ENCODE assay signal across 13 mouse cellular contexts in the genomic region with DNA sequence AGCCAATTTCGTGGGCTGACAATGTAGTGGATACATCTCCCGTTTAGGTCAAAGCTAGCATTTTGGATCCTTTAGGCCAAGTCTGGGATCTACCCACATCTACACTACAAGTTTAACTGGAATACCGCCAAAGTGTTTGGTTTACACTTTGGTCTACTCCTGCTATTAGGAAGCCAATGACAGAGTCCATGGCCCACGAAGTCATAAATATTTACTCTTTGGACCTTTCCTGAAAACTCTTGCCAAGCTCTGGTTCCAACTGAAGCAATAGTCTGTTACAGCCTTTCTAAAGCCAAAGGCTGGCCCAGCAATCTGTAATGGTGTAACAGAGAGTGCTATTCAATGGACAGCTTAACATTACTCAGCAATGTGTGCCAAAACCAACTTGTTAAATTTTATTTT.
A peak's percentile ranks its signal among the peaks of the same experiment; 100 is the strongest.
DNase-seq lines count a peak whose midpoint lies in the region; ATAC-seq lines count a peak whose summit lies in the region.
"Had no signal": no experiment of that assay in that cellular context is flagged by ENCODE, and none has a peak within 500 bp of the region (broad histone marks: within the 10 kb centered on the region; RNA-seq: fewer than 3 reads in every experiment).

No protein-coding gene starts in this region.

- H3K4me1 ChIP-seq in kidney, embryonic 14.5 days (ENCODE audit: control insufficient read depth, insufficient read depth, low read length) = no peaks in the 10 kb centered on the region
- no peaks in the 10 kb centered on the region for H3K4me1 ChIP-seq in embryonic facial prominence, embryonic 15.5 days
- H3K4me1 ChIP-seq in heart, embryonic 11.5 days (ENCODE audit: control insufficient read depth, insufficient read depth, low read length) = no peaks in the 10 kb centered on the region
- no peaks in the 10 kb centered on the region for H3K4me1 ChIP-seq in neural tube, embryonic 15.5 days
- H3K4me1 ChIP-seq: liver, embryonic 15.5 days; midbrain, embryonic 13.5 days; neural tube, embryonic 13.5 days had no signal

- H3K9ac ChIP-seq in kidney, embryonic 14.5 days (ENCODE audit: low read depth, low read length) = no peak overlapping the region
- H3K9ac ChIP-seq in embryonic facial prominence, embryonic 15.5 days = no peak overlapping the region
- no peak overlapping the region for H3K9ac ChIP-seq in heart, embryonic 11.5 days (ENCODE audit: low read depth, low read length)
- H3K9ac ChIP-seq in neural tube, embryonic 15.5 days (replicated peaks) = no peak overlapping the region
- H3K9ac ChIP-seq: liver, embryonic 15.5 days; midbrain, embryonic 13.5 days; neural tube, embryonic 13.5 days had no signal

- H3K9me3 ChIP-seq in kidney, embryonic 14.5 days (ENCODE audit: control insufficient read depth, low read length) = no peaks in the 10 kb centered on the region
- H3K9me3 ChIP-seq in embryonic facial prominence, embryonic 15.5 days (replicated peaks) = no peaks in the 10 kb centered on the region
- H3K9me3 ChIP-seq in heart, embryonic 11.5 days (replicated peaks; ENCODE audit: control insufficient read depth, low read length) = no peaks in the 10 kb centered on the region
- no peaks in the 10 kb centered on the region for H3K9me3 ChIP-seq in neural tube, embryonic 15.5 days (replicated peaks)
- H3K9me3 ChIP-seq: liver, embryonic 15.5 days; midbrain, embryonic 13.5 days; neural tube, embryonic 13.5 days had no signal

- H3K4me3 ChIP-seq in kidney, embryonic 14.5 days (ENCODE audit: low read length) = no peak overlapping the region
- H3K4me3 ChIP-seq in embryonic facial prominence, embryonic 15.5 days (replicated peaks) = no peak overlapping the region
- no peak overlapping the region for H3K4me3 ChIP-seq in heart, embryonic 11.5 days (ENCODE audit: low read depth, low read length)
- no peak overlapping the region for H3K4me3 ChIP-seq in neural tube, embryonic 15.5 days (replicated peaks)
- H3K4me3 ChIP-seq: liver, embryonic 15.5 days; midbrain, embryonic 13.5 days; neural tube, embryonic 13.5 days had no signal

- no peak overlapping the region for H3K27ac ChIP-seq in kidney, embryonic 14.5 days (ENCODE audit: low read depth, low read length)
- no peak overlapping the region for H3K27ac ChIP-seq in embryonic facial prominence, embryonic 15.5 days (replicated peaks)
- no peak overlapping the region for H3K27ac ChIP-seq in heart, embryonic 11.5 days (ENCODE audit: low read depth, low read length)
- H3K27ac ChIP-seq in neural tube, embryonic 15.5 days (replicated peaks) = no peak overlapping the region
- H3K27ac ChIP-seq: liver, embryonic 15.5 days; midbrain, embryonic 13.5 days; neural tube, embryonic 13.5 days had no signal

- DNase-seq in kidney, adult 11 months = peak; percentile 58
- DNase-seq in kidney, postnatal 14 days = peak; percentile 14
- DNase-seq in lung, postnatal 36 days = peak; percentile 77
- DNase-seq in natural killer cell, adult 2 months (ENCODE audit: low spot score in 2 of 2) = no peak
- DNase-seq: cerebellum, postnatal 25 days; right cerebral cortex, adult 18-20 months had no signal

- H3K36me3 ChIP-seq in kidney, embryonic 14.5 days (ENCODE audit: control insufficient read depth, insufficient read depth, low read length) = no peaks in the 10 kb centered on the region
- no peaks in the 10 kb centered on the region for H3K36me3 ChIP-seq in embryonic facial prominence, embryonic 15.5 days
- no peaks in the 10 kb centered on the region for H3K36me3 ChIP-seq in heart, embryonic 11.5 days (ENCODE audit: control insufficient read depth, insufficient read depth, low read length)
- H3K36me3 ChIP-seq in neural tube, embryonic 15.5 days = no peaks in the 10 kb centered on the region
- H3K36me3 ChIP-seq: liver, embryonic 15.5 days; midbrain, embryonic 13.5 days; neural tube, embryonic 13.5 days had no signal

- H3K27me3 ChIP-seq in kidney, embryonic 14.5 days (ENCODE audit: control insufficient read depth, insufficient read depth, low read length) = no peaks in the 10 kb centered on the region
- no peaks in the 10 kb centered on the region for H3K27me3 ChIP-seq in embryonic facial prominence, embryonic 15.5 days
- no peaks in the 10 kb centered on the region for H3K27me3 ChIP-seq in heart, embryonic 11.5 days (ENCODE audit: control insufficient read depth, insufficient read depth, low read length)
- no peaks in the 10 kb centered on the region for H3K27me3 ChIP-seq in neural tube, embryonic 15.5 days (replicated peaks)
- H3K27me3 ChIP-seq: liver, embryonic 15.5 days; midbrain, embryonic 13.5 days; neural tube, embryonic 13.5 days had no signal

- ATAC-seq in kidney, embryonic 14.5 days (ENCODE audit: low FRiP score, low TSS enrichment) = no peak
- peak; percentile 51; the same call in 1 of the 2 replicates for ATAC-seq in embryonic facial prominence, embryonic 15.5 days (ENCODE audit: insufficient number of reproducible peaks, low FRiP score, low TSS enrichment, low read depth)
- ATAC-seq in heart, embryonic 11.5 days (replicated peaks; ENCODE audit: insufficient number of reproducible peaks, low FRiP score, low TSS enrichment) = no peak
- no peak for ATAC-seq in neural tube, embryonic 15.5 days (ENCODE audit: low FRiP score)
- ATAC-seq: midbrain, embryonic 13.5 days had no signal

- WGBS in kidney, embryonic 14.5 days = 74% methylated on average over 4 of the region's 4 CpGs
- 70% methylated on average over 4 of the region's 4 CpGs for WGBS in embryonic facial prominence, embryonic 15.5 days
- WGBS in heart, embryonic 11.5 days (ENCODE audit: insufficient replicate concordance) = 74% methylated on average over 4 of the region's 4 CpGs
- WGBS in neural tube, embryonic 15.5 days = 84% methylated on average over 4 of the region's 4 CpGs

- no peak overlapping the region for H3K4me2 ChIP-seq in kidney, embryonic 14.5 days (replicated peaks; ENCODE audit: low read depth, low read length)
- no peak overlapping the region for H3K4me2 ChIP-seq in embryonic facial prominence, embryonic 15.5 days (replicated peaks)
- H3K4me2 ChIP-seq in heart, embryonic 11.5 days = no peak overlapping the region
- no peak overlapping the region for H3K4me2 ChIP-seq in neural tube, embryonic 15.5 days
- H3K4me2 ChIP-seq: liver, embryonic 15.5 days; midbrain, embryonic 13.5 days; neural tube, embryonic 13.5 days had no signal

Comparison
In these comparisons a context has a peak if more than half of its experiments do, and no peak if none do; other contexts are left out.
1. DNase-seq: peak in kidney, adult 11 months (single experiment), kidney, postnatal 14 days (single experiment) and lung, postnatal 36 days (single experiment); none in natural killer cell, adult 2 months (0 of 2).